Mouse (Mus musculus) G1E (cell line): Measurements from ENCODE around the gene Tifa.

Experiments
- CTCF ChIP-seq: IDR thresholded peaks from 2 replicates; pipeline ENCODE4 v1.5.1; 2012; ENCODE audit warnings: low read depth, low read length, inconsistent platforms, mixed read lengths
- GATA1 ChIP-seq: IDR thresholded peaks from 2 replicates; pipeline ENCODE4 v1.6.1; 2012; ENCODE audit warnings: borderline replicate concordance, low read length, inconsistent platforms, mixed read lengths
- GATA2 ChIP-seq: IDR thresholded peaks from 2 replicates; pipeline ENCODE4 v1.6.1; 2012; ENCODE audit warnings: low read depth, low read length, inconsistent platforms, borderline replicate concordance
- POLR2AphosphoS5 ChIP-seq: IDR thresholded peaks from 2 replicates; pipeline ENCODE4 v1.6.1; 2012; ENCODE audit warnings: low read depth, low read length, inconsistent platforms; ENCODE audit not compliant: insufficient replicate concordance
- TAL1 ChIP-seq: conservative IDR thresholded peaks from 2 replicates; pipeline ENCODE4 v1.6.1; 2012; ENCODE audit warnings: low read depth, low read length, inconsistent platforms, mixed read lengths

GRCm38 (mm10) chr3:127821209-127821608, 31.6 kb downstream of the Tifa start:
- TF ChIP-seq CTCF (no peak), TAL1 (0 out of 2 replicates have a peak, but pooled peaks have one; percentile 9), POLR2AphosphoS5 (no peak), GATA1 (no peak), GATA2 (no peak)
